Mouse (Mus musculus) erythroblast, embryonic 14.5 days (primary cell): ENCODE results near the gene Vamp8. TPM values are rescaled to one million over a fixed set of nuclear protein-coding genes. Genes with fewer than 3 reads are reported as not detected.
A peak's percentile ranks its signal among the peaks of the same experiment; 100 is the strongest.

ENCODE experiments used
- H3K27me3 ChIP-seq: 2 replicates; pipeline ENCODE4 v1.6.1; 2012; ENCODE audit warnings: inconsistent platforms; ENCODE audit not compliant: control insufficient read depth
- H3K36me3 ChIP-seq: 2 replicates; pipeline ENCODE4 v1.6.1; 2012; ENCODE audit warnings: mild to moderate bottlenecking, inconsistent platforms; ENCODE audit not compliant: control insufficient read depth
- H3K4me1 ChIP-seq: 2 replicates; pipeline ENCODE4 v1.6.1; 2012; ENCODE audit warnings: inconsistent platforms; ENCODE audit not compliant: control insufficient read depth
- H3K4me3 ChIP-seq: replicated peaks from 2 replicates; pipeline ENCODE3; 2012; ENCODE audit warnings: moderate library complexity, mild to moderate bottlenecking, inconsistent platforms
- H3K9me3 ChIP-seq: 2 replicates; pipeline ENCODE4 v1.6.1; 2012; ENCODE audit warnings: low read length, inconsistent platforms, mixed read lengths; ENCODE audit not compliant: control insufficient read depth
- GATA1 ChIP-seq: IDR thresholded peaks from 2 replicates; pipeline ENCODE4 v1.6.1; 2012; ENCODE audit warnings: low read length, inconsistent platforms, mixed read lengths
- TAL1 ChIP-seq: IDR thresholded peaks from 3 replicates; pipeline ENCODE4 v1.6.1; 2012; ENCODE audit warnings: low read length, inconsistent platforms, mixed read lengths
- polyA plus RNA-seq: library from polyadenylated mRNA; stranded (reverse); fragments of >175 nt; gene quantifications from 2 replicates; pipeline ENCODE4 v1.2.3, GENCODE M21; 2012

The Vamp8 gene
- polyA plus RNA-seq, 1 experiment: 22.8 TPM

GRCm38 (mm10) chr6:72359891-72360598 lies 30.5 kb downstream of the Vamp8 start:
- Histone ChIP-seq H3K9me3 (peaks cover 8% of the 10 kb centered on the region; the same call in 1 of the 2 replicates), H3K4me3 (peak overlapping the region; percentile 26), H3K36me3 (peaks cover 52% of the 10 kb centered on the region), H3K27me3 (peaks cover 22% of the 10 kb centered on the region), H3K4me1 (peaks cover 83% of the 10 kb centered on the region)
- no peak for TF ChIP-seq TAL1
- no peak for TF ChIP-seq GATA1

GRCm38 (mm10) chr6:72359343-72359742 lies 31.2 kb downstream of the Vamp8 start:
- TF ChIP-seq GATA1: no peak
- TF ChIP-seq TAL1: no peak
- H3K36me3 ChIP-seq: peaks cover 55% of the 10 kb centered on the region
- H3K9me3 ChIP-seq: peaks cover 12% of the 10 kb centered on the region; the same call in 1 of the 2 replicates
- no peak overlapping the region for H3K4me3 ChIP-seq
- H3K4me1 ChIP-seq: peaks cover 85% of the 10 kb centered on the region
- H3K27me3 ChIP-seq: peaks cover 29% of the 10 kb centered on the region

- peaks cover 75% of the 10 kb centered on the region for H3K4me1 ChIP-seq
- TF ChIP-seq TAL1: no peak
- TF ChIP-seq GATA1: no peak
- peaks cover 41% of the 10 kb centered on the region for H3K27me3 ChIP-seq
- H3K36me3 ChIP-seq: peaks cover 59% of the 10 kb centered on the region
- no peak overlapping the region for H3K4me3 ChIP-seq
- H3K9me3 ChIP-seq: peaks cover 12% of the 10 kb centered on the region; the same call in 1 of the 2 replicates
Measured at GRCm38 (mm10) chr6:72358086-72358764, 32.3 kb downstream of the Vamp8 start.

- Histone ChIP-seq H3K36me3 (peaks cover 63% of the 10 kb centered on the region), H3K9me3 (peaks cover 12% of the 10 kb centered on the region; the same call in 1 of the 2 replicates), H3K27me3 (peaks cover 47% of the 10 kb centered on the region), H3K4me3 (no peak overlapping the region), H3K4me1 (peaks cover 74% of the 10 kb centered on the region)
- peak; percentile 48 for TF ChIP-seq GATA1
- peak; percentile 72 for TF ChIP-seq TAL1
Measured at GRCm38 (mm10) chr6:72357164-72358079, 33.1 kb downstream of the Vamp8 start.

- H3K4me3 ChIP-seq: peak overlapping the region; percentile 58
Measured at GRCm38 (mm10) chr6:72356001-72356532, 34.4 kb downstream of the Vamp8 start.

GRCm38 (mm10) chr6:72355066-72355911 lies 35.2 kb downstream of the Vamp8 start, which contains the start of gene Tmem150a:
TSS of gene Tmem150a (plus strand) at chr6:72355447.
- H3K27me3 ChIP-seq: peaks cover 47% of the 10 kb centered on the region
- H3K9me3 ChIP-seq: peaks cover 12% of the 10 kb centered on the region; the same call in 1 of the 2 replicates
- no peak for TF ChIP-seq TAL1
- TF ChIP-seq GATA1: no peak
- peaks cover 74% of the 10 kb centered on the region for H3K4me1 ChIP-seq
- peaks cover 67% of the 10 kb centered on the region for H3K36me3 ChIP-seq
- peak within 1 kb of the TSS; percentile 58 for H3K4me3 ChIP-seq

More at GRCm38 (mm10) chr6:72356001-72356532, 34.4 kb downstream of the Vamp8 start:
- peaks cover 47% of the 10 kb centered on the region for H3K27me3 ChIP-seq
- TF ChIP-seq GATA1 (no peak), TAL1 (no peak)
- peaks cover 75% of the 10 kb centered on the region for H3K4me1 ChIP-seq
- H3K9me3 ChIP-seq: peaks cover 12% of the 10 kb centered on the region; the same call in 1 of the 2 replicates
- H3K36me3 ChIP-seq: peaks cover 67% of the 10 kb centered on the region

GRCm38 (mm10) chr6:72354025-72354424 lies 36.5 kb downstream of the Vamp8 start:
- peaks cover 73% of the 10 kb centered on the region for H3K4me1 ChIP-seq
- TF ChIP-seq GATA1 (no peak), TAL1 (no peak)

More at GRCm38 (mm10) chr6:72354025-72354424, 36.5 kb downstream of the Vamp8 start:
- Histone ChIP-seq H3K9me3 (peaks cover 12% of the 10 kb centered on the region; the same call in 1 of the 2 replicates), H3K36me3 (peaks cover 67% of the 10 kb centered on the region), H3K27me3 (peaks cover 47% of the 10 kb centered on the region), H3K4me3 (no peak overlapping the region)
